Mouse (Mus musculus) layer of hippocampus, adult 18-20 months (tissue): Measurements from ENCODE around the gene Spag5. TPM values are rescaled to one million over a fixed set of nuclear protein-coding genes. Genes with fewer than 3 reads are reported as not detected.
A peak's percentile ranks its signal among the peaks of the same experiment; 100 is the strongest.

Experiments
- DNase-seq, 2 experiments: peaks; one replicate each; pipeline ENCODE4 v3.0.0; 2022; ENCODE audit warnings: low spot score in 2 of 2
- total RNA-seq, 2 experiments: library from RNA; stranded (reverse); gene quantifications; 2 replicates each; pipeline ENCODE4 v1.2.3; 2021

Spag5 gene
- total RNA-seq, 2 experiments from 2014 or later = 5.7 to 7.1 TPM

DNA sequence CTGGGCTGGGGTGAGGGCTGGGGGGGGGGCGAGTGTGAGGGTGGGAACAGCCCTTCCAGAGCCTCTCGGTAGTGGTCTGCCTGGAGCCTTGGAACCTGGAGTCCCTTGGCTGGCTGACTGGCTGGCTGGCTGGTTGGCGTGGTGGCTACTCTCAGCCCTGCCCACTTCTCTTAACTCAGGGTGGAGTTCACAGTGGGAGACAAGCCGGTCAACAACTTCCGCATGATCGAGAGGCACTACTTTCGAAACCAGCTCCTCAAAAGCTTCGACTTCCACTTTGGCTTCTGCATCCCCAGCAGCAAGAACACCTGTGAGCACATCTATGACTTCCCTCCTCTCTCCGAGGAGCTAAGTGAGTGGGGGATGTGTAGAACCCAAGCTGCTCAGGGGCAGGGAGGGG, 46.6 kb downstream of the Spag5 start:
- no peak for DNase-seq

- no peak for DNase-seq
These were observed 47.1 kb downstream of the Spag5 start for GRCm38 (mm10) chr11:78348474-78348873.

DNA sequence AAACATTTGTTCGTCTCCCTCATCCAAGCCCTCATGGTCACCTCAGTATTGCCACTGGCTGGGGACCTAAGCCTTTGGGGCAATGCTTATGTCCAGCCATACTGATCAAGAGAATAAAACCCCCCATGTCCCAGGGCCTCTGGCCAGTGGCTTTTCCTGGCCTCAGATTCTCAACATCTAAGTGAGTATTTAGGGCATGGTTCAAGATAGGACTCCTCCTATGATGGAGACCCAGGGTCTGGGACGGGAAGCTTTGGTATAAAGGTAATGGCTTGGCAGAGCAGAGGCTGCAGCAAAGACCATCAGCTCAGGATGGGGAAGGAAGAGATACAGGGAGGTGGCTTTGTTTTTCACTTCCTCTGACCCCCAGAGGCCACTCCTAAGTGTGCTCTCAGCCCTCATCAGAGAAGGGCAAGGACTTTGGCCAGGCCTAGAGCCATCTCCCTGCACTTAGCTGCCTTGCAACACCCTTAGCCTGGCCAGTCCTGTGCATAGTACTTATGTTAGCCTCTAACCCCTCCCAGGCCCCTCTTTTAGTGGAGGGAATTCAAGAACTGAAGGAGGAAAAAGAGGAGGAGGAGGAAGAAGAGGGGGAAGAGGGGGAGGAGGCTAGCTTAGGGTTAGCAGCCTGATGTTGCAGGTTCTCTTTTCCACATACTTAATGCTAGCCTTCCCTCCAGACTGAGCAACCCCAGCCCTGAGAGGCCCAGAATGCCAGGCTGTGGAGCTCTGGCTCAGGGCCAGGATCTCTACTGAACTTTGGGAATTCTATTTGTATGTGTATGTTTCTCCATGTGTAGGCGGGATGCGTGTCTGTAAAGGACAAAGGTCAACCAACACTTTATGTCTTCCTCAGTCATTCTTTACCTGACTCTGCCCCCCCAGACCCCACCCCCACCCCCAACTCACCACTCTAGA, 48.4 kb downstream of the Spag5 start:
- no peak for DNase-seq

DNA sequence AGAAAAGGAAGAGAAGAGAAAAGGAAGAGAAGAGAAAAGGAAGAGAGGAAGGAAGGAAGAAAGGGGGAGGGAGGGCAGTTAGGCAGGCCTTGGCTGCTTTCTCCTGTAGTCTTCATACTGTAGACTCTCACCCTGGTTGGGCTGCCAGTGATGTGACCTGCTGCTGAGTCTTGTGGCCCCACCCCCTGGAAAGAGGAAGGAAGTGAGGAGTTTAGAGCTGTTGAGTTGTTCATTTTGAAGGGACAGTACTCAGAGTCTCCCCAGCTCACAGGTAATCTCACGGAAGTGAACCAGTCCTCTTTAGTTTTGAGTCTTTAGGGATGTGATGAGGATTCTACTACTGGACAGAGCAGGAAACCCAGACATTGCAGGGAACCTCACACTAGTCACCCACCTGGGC, 51.8 kb downstream of the Spag5 start:
- no peak for DNase-seq

DNA sequence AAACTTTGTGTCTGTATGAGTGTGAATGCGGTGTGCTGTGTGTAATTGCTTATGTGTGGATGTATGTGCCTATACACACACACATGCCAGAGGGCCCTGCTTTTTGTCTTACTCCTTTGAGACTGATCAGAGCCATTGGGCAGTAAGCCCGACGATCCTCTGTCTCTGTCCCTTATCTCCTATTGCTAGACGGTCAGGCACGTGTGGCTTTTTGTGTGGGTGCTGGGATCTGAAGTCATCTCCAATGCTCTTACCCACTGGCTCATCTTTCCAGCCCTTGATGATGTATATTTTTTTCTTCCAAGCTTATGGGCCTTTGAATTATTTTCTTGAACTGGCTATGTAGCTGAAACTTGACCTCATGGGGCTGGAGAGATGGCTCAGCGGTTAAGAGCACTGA, 53.6 kb downstream of the Spag5 start:
- DNase-seq = no peak

DNA sequence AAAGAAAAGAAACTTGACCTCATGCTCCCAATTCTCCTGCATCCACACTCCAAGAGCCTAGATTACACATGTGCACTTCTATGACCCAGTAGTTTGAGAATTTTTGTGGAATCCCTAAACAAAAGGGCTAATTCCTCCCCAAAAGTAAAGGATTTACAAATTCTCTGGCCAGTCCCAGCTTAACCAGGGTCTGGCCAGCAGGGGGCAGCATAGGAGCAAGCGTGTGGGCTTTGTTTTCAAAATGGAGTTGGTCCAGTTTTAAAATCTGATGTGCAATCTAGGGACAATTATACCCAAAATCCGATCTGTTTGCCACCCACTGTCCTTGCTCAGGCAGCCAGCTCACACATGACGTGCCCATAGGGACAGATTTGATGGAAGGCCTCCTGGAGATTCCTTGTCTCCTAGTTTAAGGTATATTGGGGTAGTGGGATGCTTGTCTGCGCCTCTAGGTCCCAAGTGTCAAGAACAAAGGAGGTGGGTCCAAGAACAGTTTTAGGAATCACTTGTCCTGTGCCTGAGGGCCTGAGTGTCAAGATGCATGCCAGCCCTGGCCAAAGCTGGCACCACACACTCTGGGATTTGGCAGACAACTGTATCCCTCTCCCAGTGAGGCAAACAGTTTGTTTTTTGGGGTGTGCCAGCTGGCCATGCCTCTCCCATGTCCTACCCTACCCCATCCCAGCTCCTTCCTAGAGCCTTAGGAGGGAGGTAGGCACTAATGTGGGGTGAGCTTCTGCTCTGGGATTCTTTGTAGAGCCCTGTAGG, 54.3 kb downstream of the Spag5 start:
- DNase-seq = peak; percentile 39 to 68

DNA sequence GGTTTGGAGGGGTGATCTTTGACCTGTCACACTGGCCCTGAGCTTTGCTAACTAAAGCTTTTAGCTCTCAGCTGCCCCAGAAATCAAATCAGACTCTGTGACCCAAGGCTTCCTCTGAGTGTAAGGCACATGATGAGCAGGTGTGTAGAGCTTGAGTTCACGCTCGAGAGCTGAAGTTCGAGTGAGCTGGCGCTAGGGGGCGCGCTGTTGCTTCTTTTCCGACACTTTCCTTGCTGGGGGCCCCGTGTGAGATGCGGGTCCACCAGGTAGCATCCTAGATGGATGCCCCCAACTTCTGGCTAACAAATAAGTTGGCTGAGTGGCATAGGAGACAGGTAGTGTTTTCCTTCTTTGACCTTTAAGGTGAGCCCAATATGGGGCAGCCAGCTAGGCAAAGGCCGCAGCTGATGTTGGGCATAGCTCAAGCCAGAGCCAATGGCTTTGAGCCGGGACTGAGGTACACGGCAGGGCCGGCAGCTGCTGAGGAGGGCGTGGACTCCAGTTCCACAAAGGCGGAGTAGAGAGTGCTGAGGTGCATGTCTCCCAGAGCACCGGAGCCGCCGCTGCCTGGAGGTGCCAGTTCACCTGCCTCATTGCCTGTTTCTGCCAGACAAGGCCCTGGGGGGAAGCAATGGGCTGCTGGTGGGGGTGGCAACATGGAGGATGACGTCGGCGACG, 57.1 kb downstream of the Spag5 start:
- peak in 1 of 2 experiments; percentile 53 for DNase-seq

- peak; percentile 48 to 82 for DNase-seq
These were observed 58.9 kb downstream of the Spag5 start for GRCm38 (mm10) chr11:78360125-78360788.

GRCm38 (mm10) chr11:78360789-78361131, 59.4 kb downstream of the Spag5 start:
- DNase-seq = no peak

DNA sequence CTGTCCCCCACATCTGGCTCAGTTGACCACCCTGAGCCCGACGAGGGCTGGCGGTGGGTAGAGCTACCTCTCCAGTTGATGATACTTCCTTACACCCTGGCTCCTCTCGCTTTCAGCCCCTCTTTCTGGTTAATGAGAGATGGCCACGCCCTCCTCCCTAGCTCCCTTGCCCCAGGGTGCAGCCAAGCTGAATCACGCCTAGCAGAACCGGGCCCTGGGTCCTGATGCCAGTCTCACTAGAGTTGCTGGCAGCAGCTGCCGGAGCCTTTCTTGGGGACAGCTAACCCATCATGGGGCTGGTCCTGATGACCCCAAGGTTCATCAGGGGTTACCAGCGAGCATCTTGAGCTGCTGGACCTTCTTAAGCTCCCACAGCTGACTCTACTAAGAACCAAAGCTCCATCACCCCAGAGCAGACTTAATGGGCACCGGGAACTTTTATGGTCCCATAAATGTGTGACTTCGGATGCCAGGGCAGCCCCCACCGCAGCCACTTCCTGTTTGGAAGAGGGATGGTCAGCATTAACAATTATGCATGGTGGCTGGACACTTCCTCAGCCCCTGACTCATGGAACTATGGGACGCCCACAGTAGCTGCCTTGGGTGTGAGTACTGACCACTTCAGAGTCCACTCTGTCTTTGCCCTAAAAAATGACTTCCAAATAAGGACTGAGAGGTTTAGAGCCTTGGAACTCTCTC, 62.1 kb downstream of the Spag5 start:
- no peak for DNase-seq

GRCm38 (mm10) chr11:78364103-78364502, 62.8 kb downstream of the Spag5 start:
- DNase-seq = no peak

DNA sequence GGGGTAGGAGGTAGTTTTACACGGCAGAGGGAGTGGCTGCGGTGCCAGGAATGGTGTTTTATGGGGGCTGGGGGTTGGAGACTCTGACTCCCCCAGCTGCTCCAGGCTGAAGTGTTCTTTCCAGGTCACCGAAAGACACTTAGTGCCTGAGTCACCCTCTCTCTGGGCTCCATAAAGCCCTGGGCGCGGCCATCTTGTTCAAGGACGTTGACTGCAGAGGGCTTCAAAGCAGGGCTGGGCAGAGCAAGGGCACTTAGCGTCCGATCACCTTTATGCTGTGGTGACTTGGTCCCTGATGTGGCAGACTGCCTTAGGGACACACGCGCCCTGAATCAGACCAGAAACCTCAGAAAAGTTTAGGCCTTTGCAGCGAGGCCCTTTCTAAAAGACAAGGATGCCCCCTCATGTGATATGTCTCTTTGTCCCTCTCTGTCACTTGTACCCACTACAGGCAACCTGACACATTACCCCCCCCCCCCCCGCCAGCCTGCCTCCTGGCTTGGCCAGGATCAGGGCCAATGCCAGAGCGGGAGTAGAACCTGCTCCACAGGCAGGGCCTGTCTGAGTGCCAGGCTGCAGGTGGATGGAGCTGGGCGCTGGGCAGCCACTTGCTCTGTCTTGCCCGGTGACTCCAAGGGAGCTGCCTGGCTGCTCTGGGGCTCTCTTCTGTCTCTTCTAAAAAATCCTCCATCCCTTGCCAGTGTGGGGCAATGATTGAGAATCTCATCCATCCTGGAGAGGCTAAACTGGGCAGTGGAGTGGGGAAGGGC, 66.3 kb downstream of the Spag5 start:
- no peak for DNase-seq

DNA sequence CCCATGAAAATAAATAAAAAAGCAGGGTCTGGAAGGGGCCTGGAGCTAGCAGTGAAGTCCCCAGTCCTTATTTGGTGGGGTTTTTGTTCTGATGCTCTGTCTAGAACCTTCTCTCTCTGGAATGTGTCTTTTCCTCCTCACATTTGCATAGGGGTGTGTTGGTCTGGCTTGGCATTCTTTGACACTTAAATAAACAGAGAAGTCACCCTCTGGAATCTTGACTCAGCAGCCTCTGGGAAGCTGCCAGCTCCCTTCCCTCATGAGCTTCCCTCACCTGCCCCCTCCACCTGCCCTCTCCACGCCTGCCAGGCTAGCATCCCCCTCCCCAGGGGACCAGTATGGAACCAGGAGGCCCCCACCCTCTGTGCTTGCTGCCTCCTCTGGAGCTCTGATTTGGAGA, 69.1 kb downstream of the Spag5 start:
- DNase-seq = no peak

GRCm38 (mm10) chr11:78371711-78372110, 70.4 kb downstream of the Spag5 start:
- no peak for DNase-seq

Other genes starting within 250 kb of the Spag5 start
- 10 to 100 TPM; 19.2 to 19.7 TPM for gene Eral1, start 221.1 kb upstream of the Spag5 start, total RNA-seq
- gene Fam222b, start 206.9 kb upstream of the Spag5 start, total RNA-seq = 10 to 100 TPM; 29.7 to 30.5 TPM
- 1 to 10 TPM; 8.3 to 9.8 TPM for gene Traf4, start 135.9 kb upstream of the Spag5 start, total RNA-seq
- gene Nek8, start 124.9 kb upstream of the Spag5 start, total RNA-seq = 1 to 10 TPM; 2.6 to 4.1 TPM
- 10 to 100 TPM; 16.8 to 17.5 TPM for gene Tlcd1, start 124.8 kb upstream of the Spag5 start, total RNA-seq
- 100 to 1,000 TPM; 770 to 803 TPM for gene Rpl23a, start 117.9 kb upstream of the Spag5 start, total RNA-seq
- 10 to 100 TPM; 22.5 to 25.8 TPM for gene Rab34, start 113.1 kb upstream of the Spag5 start, total RNA-seq
- gene Proca1, start 108.1 kb upstream of the Spag5 start, total RNA-seq = 1 to 10 TPM; 3.4 to 4.4 TPM
- 10 to 100 TPM; 65.5 to 71.2 TPM for gene Sdf2, start 55.8 kb upstream of the Spag5 start, total RNA-seq
- 100 to 1,000 TPM; 123 to 126 TPM for gene Supt6, start 55.5 kb upstream of the Spag5 start, total RNA-seq
- gene 2610507B11Rik, start 39.8 kb upstream of the Spag5 start, total RNA-seq = 100 to 1,000 TPM; 183 to 188 TPM
- 1 to 10 TPM; 7.4 TPM for gene BC030499, start 10.7 kb upstream of the Spag5 start, total RNA-seq
- 100 to 1,000 TPM; 856 to 892 TPM for gene Aldoc, start 21.4 kb downstream of the Spag5 start, total RNA-seq
- gene Pigs, start 26.9 kb downstream of the Spag5 start, total RNA-seq = 10 to 100 TPM; 59.0 to 62.0 TPM
- gene Unc119, start 42.0 kb downstream of the Spag5 start, total RNA-seq = 10 to 100 TPM; 33.0 to 33.5 TPM
- gene Foxn1, start 85.0 kb downstream of the Spag5 start, total RNA-seq = not detected
- not detected for gene Slc13a2, start 120.7 kb downstream of the Spag5 start, total RNA-seq
- gene Slc46a1, start 164.2 kb downstream of the Spag5 start, total RNA-seq = 10 to 100 TPM; 10.9 to 11.7 TPM
- 10 to 100 TPM; 36.1 to 38.8 TPM for gene Sarm1, start 196.2 kb downstream of the Spag5 start, total RNA-seq
- 10 to 100 TPM; 52.7 to 53.9 TPM for gene Vtn, start 197.6 kb downstream of the Spag5 start, total RNA-seq
- gene Sebox, start 201.9 kb downstream of the Spag5 start, total RNA-seq = 1 to 10 TPM; 5.3 to 5.7 TPM
- 10 to 100 TPM; 44.8 to 47.1 TPM for gene Tmem199, start 210.6 kb downstream of the Spag5 start, total RNA-seq
- 100 to 1,000 TPM; 118 to 119 TPM for gene Poldip2, start 210.7 kb downstream of the Spag5 start, total RNA-seq
- 10 to 100 TPM; 29.1 to 29.8 TPM for gene Tnfaip1, start 234.8 kb downstream of the Spag5 start, total RNA-seq
- gene Ift20, start 234.8 kb downstream of the Spag5 start, total RNA-seq = 10 to 100 TPM; 73.8 to 78.2 TPM
- 10 to 100 TPM; 11.7 to 14.6 TPM for gene Tmem97, start 249.2 kb downstream of the Spag5 start, total RNA-seq